Mouse (Mus musculus) midbrain, embryonic 10.5 days (tissue): ENCODE data around the gene BC051019. TPM values are rescaled to one million over a fixed set of nuclear protein-coding genes. Genes with fewer than 3 reads are reported as not detected.

ENCODE experiments used
- DNase-seq: peaks from one replicate; pipeline ENCODE4 v3.0.0-alpha.2; 2017; ENCODE audit warnings: low spot score
- H3K27ac ChIP-seq: fragments of 300-500 bp; sonication (generic); replicated peaks from 2 replicates; pipeline ENCODE4 v1.5.1; 2016; ENCODE audit warnings: mild to moderate bottlenecking
- H3K27me3 ChIP-seq: fragments of 300-500 bp; sonication (generic); 2 replicates; pipeline ENCODE4 v1.6.1; 2016; ENCODE audit warnings: low read depth, mild to moderate bottlenecking; ENCODE audit not compliant: poor library complexity, severe bottlenecking
- H3K36me3 ChIP-seq: fragments of 300-500 bp; sonication (generic); 2 replicates; pipeline ENCODE4 v1.6.1; 2016; ENCODE audit warnings: mild to moderate bottlenecking, moderate library complexity
- H3K4me1 ChIP-seq: fragments of 300-500 bp; sonication (generic); 2 replicates; pipeline ENCODE4 v1.6.1; 2016
- H3K4me3 ChIP-seq: fragments of 300-500 bp; sonication (generic); 2 replicates; pipeline ENCODE4 v1.5.1; 2016; ENCODE audit warnings: mild to moderate bottlenecking, moderate library complexity
- H3K9me3 ChIP-seq: fragments of 300-500 bp; sonication (generic); replicated peaks from 2 replicates; pipeline ENCODE4 v1.6.1; 2016; ENCODE audit warnings: mild to moderate bottlenecking
- WGBS: fragments of 180-500 bp; shearing (Covaris S2); methylation state at CpG from one replicate; pipeline ENCODE4 v1.1.7; 2016; 5-methylcytosine and 5-hydroxymethylcytosine counted together
- polyA plus RNA-seq: library from polyadenylated mRNA; unstranded; fragments of >200 nt; fragmentation: Nextera tagmentation; extraction: Ambion mirVana; gene quantifications from 2 replicates; pipeline ENCODE4 v1.2.1, GENCODE M21; 2016

The BC051019 gene
- polyA plus RNA-seq, 1 experiment from 2014 or later, result 0.09 TPM

DNA sequence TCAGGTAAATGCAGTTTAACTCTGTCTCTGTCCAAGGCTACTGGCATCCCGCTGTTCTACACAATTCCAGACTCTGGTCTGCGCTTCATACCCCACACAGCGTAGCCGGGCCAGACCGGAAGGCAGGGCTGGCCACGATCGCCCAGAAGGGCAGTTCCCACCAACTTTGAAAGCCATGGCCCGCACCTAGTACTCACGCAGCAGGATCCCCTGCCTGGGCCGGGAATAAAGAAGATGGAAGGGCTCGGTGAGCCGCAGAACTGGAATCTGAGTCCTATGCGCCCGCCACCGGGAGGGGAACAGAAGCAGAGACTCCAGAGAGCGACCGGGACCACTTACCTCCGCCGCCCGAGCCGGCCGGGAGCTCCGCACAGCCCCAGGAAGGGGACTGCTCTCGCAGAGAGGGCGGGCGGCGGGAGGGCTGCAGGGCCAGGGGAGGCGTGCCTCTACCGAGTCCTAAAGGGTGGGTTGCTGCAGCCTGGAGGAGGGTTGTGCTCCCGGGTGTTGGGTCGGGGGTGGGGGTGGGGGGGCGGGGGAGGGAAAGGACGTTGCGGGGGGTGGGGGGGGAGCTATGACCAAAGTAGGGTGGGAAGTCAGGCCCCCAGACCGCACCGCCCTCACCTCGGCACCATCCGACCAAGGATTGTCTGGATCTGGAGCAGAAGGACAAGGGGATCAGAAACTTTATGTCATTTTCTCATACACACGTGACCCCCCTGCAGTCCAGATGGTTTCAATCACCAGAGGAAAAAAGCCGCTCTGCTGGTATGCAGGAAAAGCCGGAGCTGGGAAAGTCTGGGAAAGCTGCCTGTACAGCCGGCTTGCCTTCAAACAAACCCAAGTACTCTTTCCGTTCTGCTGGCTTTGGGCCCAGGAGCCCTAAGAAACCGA lies 51.8 kb downstream of the BC051019 start:
- DNase-seq, result peak; percentile 76
- Histone ChIP-seq H3K9me3 (no peaks in the 10 kb centered on the region), H3K27ac (peak overlapping the region; percentile 94), H3K4me3 (peak overlapping the region; percentile 77), H3K27me3 (peaks cover 21% of the 10 kb centered on the region), H3K36me3 (no peaks in the 10 kb centered on the region), H3K4me1 (peaks cover 24% of the 10 kb centered on the region)
- WGBS, result 0% methylated on average over 42 of the region's 44 CpGs

DNA sequence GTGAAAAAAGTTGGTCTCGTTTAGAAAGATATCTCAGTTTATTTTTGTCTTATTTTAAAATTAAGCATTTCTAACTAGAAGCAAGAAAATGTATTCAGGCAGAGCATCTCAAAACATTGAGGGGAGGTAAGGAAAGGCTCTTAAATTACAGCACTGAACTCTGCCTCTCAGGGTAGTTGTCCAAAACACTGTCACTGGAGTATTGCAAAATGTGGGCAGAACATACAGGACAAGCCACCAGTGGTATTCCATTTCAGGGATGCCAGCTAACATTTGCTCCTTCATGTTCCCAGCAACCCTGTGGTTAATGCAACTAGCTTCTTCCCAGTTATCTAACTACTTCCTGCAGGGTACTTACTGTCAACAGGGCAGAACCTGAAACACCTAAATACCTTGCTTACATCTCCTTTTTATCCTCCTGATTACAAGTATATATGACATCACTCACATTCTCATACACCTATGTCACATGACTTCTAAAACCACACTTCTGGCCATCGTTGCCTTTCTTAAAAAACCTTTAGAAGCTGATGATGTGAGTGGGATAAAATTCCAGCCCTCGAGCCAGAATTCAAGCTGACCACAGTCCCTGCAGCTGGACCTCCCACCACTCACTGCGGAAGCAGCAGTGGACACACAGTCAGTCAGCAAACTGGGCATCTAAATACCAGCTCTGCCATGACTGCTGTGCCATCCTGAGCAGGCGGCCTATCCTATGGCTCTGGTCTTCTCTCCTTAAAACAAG lies 54.1 kb downstream of the BC051019 start:
- Histone ChIP-seq H3K4me1 (peaks cover 24% of the 10 kb centered on the region), H3K4me3 (no peak overlapping the region), H3K36me3 (no peaks in the 10 kb centered on the region), H3K27ac (no peak overlapping the region), H3K9me3 (no peaks in the 10 kb centered on the region), H3K27me3 (peaks cover 22% of the 10 kb centered on the region)
- DNase-seq, result no peak
- 85% methylated on average over 5 of the region's 5 CpGs for WGBS

DNA sequence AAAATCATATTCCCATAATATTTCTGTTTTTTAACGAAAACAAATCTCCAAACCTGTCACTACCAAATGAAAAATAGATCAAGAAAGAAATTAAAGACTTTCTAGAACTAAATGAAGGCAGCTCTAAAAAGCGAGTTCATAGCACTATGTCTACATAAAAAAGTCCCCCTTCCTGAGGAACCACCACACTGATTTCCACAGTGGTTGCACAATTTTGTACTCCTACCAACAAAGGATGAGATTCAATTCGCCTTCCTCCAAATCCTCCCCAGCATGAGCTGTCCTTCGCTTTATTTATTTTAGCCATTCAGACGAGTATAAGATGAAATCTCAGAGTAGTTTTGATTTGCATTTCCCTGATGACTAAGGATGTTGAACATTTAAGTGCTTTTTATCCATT lies 57.0 kb downstream of the BC051019 start:
- no peak overlapping the region for H3K27ac ChIP-seq
- H3K36me3 ChIP-seq, result no peaks in the 10 kb centered on the region
- DNase-seq, result no peak
- no peak overlapping the region for H3K4me3 ChIP-seq
- 86% methylated on average over 5 of the region's 5 CpGs for WGBS
- no peaks in the 10 kb centered on the region for H3K9me3 ChIP-seq
- peaks cover 36% of the 10 kb centered on the region for H3K27me3 ChIP-seq
- H3K4me1 ChIP-seq, result peaks cover 17% of the 10 kb centered on the region

DNA sequence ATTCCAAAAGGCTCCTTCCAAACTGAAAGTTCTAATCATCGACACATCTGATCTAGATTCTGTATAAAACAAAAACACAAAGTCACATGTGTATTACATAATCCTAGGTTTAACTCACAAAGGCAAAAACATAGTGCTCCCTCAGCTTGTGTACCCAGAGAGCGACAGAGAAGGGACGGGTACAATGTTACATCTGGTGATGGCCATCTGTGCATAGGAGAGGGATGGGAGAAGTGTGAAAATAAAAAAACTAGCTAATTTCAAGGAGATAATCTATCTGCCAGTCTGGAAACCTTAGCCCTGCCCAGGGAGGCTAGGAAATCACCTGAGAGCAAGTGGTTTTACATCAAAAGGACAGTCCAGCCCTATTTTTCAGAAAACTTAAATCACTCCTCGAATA lies 61.0 kb downstream of the BC051019 start:
- H3K4me1 ChIP-seq, result peaks cover 9% of the 10 kb centered on the region; the same call in 1 of the 2 replicates
- H3K9me3 ChIP-seq, result no peaks in the 10 kb centered on the region
- H3K27me3 ChIP-seq, result peaks cover 26% of the 10 kb centered on the region
- DNase-seq, result no peak
- H3K27ac ChIP-seq, result no peak overlapping the region
- WGBS, result 82% methylated on average over 4 of the region's 4 CpGs
- H3K36me3 ChIP-seq, result no peaks in the 10 kb centered on the region
- H3K4me3 ChIP-seq, result no peak overlapping the region

Other genes starting within 250 kb of the BC051019 start
- 0.09 and 0.12 TPM in 2 replicates for gene Trim66, start 215.7 kb downstream of the BC051019 start, polyA plus RNA-seq
- gene Rpl27a, start 204.7 kb downstream of the BC051019 start, polyA plus RNA-seq, result 113 and 126 TPM in 2 replicates
- 36.3 and 42.2 TPM in 2 replicates for gene St5, start 20.2 kb downstream of the BC051019 start, polyA plus RNA-seq
- 24.2 and 28.8 TPM in 2 replicates for gene Akip1, start 20.2 kb downstream of the BC051019 start, polyA plus RNA-seq
- 0.20 TPM in 1 of 2 replicates, not detected in the other for gene Ascl3, start 7.9 kb upstream of the BC051019 start, polyA plus RNA-seq
- gene Tmem9b, start 29.0 kb upstream of the BC051019 start, polyA plus RNA-seq, result 43.8 and 51.9 TPM in 2 replicates
- gene Nrip3, start 58.2 kb upstream of the BC051019 start, polyA plus RNA-seq, result 1.5 and 2.0 TPM in 2 replicates
- gene Scube2, start 141.8 kb upstream of the BC051019 start, polyA plus RNA-seq, result 3.8 and 6.7 TPM in 2 replicates
- 30.2 and 35.4 TPM in 2 replicates for gene Dennd5a, start 236.6 kb upstream of the BC051019 start, polyA plus RNA-seq